Mouse (Mus musculus) right cerebral cortex, postnatal 36 days (tissue): ENCODE results near the gene Bmp2.
A peak's percentile ranks its signal among the peaks of the same experiment; 100 is the strongest.

Experiments used
- DNase-seq, 2 experiments: peaks; one replicate each; pipeline ENCODE4 v3.0.0; 2022; ENCODE audit warnings: low spot score in 2 of 2, mixed read lengths in 1 of 2

Bmp2 gene

GRCm38 (mm10) chr2:133552031-133552841, at the start of gene Bmp2:
Gene Bmp2 (plus strand): TSS chr2:133552159.
- DNase-seq, result peak; percentile 32 to 34

DNA sequence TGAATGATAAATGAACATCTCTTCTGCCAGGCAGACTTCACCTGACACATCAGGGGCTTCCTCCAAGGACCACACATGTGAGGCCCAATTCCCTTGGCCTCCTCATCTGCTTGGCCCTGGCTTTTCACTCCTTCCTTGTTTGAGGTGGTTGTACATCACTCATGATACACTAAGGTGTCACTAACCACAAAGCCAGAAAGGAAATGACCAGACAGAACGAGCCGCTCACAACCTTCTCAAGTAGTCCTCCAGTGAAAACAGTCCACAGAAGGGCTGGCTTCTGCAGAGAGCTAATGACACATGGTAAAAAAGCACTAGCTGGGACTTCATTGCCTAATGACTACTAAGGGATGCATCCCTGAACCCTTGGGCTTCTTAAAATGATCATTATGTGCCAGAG, 46.3 kb upstream of the Bmp2 start:
- no peak for DNase-seq

GRCm38 (mm10) chr2:133507045-133507444, 44.9 kb upstream of the Bmp2 start:
- DNase-seq, result no peak

DNA sequence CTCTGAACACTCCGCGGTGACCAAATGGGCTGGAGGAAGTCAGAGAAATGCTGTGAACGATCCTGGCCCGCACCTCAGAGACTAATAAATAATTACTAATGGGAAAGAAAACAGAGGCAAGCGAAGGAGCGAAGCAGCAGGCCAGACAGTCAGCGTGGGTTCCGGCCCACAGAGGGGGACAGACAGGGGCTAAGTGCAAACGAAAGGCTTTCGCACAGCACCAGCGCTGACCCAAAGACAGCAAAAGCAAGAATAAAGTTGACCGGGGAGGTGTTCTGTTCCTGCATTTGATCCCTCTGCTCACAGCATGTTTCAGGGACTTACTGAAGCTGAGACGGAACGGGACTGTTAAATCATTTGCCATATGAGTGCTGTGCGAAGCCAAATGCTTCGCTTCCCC, 42.8 kb upstream of the Bmp2 start:
- no peak for DNase-seq

DNA sequence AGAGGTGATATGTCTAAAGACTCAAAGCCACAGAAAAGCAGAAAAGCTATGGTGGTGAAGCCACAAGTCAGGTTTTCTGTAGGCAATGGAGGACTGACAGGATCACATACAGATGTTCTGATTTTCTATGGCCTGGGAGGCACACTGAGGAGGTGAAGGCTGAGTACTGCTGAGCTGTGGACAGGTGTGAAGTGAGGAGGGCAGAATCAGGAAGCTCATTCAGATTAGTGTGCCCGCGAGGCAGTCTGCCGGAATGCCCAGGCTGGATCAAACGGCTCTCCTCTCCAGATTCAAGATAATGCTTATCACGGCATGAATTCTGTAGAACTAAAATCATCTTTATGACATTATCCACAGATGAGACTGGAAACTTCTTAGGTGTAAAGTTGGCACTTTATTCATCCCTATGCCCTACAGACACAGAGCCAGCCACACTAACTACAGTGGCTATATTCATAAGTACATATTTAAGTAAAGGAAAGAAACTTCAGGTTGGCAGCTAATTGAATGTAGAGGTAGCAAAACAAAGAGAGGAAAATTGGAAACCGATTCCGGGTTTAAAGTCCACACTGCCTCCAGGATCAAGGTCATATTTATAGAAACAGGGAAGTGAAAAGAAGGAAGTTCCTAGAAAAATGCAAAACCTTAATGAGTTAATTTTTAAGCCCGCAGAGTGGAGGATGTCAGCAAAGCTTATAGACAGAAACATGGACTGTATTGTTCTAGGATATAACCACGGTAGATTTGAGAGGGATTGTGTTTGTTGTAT, 40.8 kb upstream of the Bmp2 start:
- no peak for DNase-seq

- DNase-seq, result no peak
Observed at GRCm38 (mm10) chr2:133516331-133517046, 35.5 kb upstream of the Bmp2 start.

DNA sequence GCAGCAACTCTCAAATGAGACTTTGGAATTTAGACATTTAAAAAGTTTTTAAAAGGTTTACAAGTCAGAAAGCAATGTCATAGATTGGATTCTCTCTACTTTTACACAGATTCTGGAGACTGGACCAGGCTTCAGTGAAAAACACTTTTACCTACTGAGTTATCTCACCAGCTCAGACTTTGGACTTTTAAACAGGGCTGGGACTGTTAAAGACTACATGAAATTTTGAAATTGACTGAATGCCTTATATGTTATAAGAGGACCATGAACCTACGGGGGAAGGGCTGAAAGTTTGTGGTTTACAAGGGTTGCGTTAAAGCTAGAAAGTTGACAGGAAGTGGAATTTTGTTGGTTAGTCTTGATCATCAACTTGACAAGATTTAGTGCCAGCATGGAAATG, 34.1 kb upstream of the Bmp2 start:
- no peak for DNase-seq

- no peak for DNase-seq
Observed at GRCm38 (mm10) chr2:133521193-133521592, 30.8 kb upstream of the Bmp2 start.

GRCm38 (mm10) chr2:133522121-133522520, 29.8 kb upstream of the Bmp2 start:
- no peak for DNase-seq

- no peak for DNase-seq
Observed at GRCm38 (mm10) chr2:133525621-133526181, 26.3 kb upstream of the Bmp2 start.

DNA sequence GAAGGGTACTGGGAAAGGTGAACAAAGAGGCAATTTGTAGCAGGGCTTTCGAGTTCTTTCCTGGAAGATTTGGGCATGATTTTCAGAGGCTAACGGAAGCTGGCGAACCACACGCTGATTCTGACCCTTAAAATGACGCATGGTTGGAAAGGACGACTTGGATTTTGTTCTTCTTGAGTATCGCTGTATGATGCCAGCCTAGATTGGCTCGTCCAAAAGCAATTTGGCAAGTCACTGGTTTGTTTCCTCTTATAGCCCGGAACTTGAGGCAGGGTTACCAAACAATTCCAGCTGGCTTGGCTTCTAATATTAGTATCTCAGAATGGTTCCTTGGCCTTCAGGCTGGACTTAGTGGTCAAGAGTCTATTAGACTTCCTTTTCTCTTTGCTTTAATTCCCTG, 22.6 kb upstream of the Bmp2 start:
- DNase-seq, result no peak

- DNase-seq, result no peak
Observed at GRCm38 (mm10) chr2:133533073-133533472, 18.9 kb upstream of the Bmp2 start.

DNA sequence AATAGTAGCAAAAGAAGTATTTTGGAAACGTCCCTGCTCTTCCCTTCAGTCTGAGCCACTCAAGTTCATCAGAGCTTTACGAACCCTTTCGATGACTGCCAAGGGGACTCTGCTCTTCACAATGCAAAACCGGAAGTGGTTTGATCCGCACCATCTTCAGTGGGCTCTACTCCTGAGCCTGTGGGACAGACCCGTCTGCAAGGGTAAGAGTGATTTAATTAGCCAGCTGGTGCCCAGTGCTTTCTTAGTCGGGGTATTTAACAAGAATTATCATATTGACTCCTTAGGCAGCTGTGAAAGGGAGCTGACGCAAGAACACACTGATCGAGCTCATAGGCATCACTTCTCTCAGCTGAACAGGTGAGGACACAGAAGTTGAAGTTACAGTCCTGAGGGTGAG, 16.5 kb upstream of the Bmp2 start:
- DNase-seq, result no peak

GRCm38 (mm10) chr2:133536812-133537211, 15.1 kb upstream of the Bmp2 start:
- no peak for DNase-seq

- no peak for DNase-seq
Observed at GRCm38 (mm10) chr2:133540702-133541101, 11.3 kb upstream of the Bmp2 start.

- peak; percentile 39 to 52 for DNase-seq
Observed at GRCm38 (mm10) chr2:133550238-133550682, 1.7 kb upstream of the Bmp2 start.

DNA sequence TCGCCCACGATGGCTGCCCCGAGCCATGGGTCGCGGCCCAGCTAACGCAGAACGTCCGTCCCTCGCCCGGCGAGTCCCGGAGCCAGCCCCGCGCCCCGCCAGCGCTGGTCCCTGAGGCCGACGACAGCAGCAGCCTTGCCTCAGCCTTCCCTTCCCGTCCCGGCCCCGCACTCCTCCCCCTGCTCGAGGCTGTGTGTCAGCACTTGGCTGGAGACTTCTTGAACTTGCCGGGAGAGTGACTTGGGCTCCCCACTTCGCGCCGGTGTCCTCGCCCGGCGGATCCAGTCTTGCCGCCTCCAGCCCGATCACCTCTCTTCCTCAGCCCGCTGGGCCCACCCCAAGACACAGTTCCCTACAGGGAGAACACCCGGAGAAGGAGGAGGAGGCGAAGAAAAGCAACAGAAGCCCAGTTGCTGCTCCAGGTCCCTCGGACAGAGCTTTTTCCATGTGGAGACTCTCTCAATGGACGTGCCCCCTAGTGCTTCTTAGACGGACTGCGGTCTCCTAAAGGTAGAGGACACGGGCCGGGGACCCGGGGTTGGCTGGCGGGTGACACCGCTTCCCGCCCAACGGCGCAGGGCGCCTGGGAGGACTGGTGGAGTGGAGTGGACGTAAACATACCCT, 995 bp downstream of the Bmp2 start:
- no peak for DNase-seq

DNA sequence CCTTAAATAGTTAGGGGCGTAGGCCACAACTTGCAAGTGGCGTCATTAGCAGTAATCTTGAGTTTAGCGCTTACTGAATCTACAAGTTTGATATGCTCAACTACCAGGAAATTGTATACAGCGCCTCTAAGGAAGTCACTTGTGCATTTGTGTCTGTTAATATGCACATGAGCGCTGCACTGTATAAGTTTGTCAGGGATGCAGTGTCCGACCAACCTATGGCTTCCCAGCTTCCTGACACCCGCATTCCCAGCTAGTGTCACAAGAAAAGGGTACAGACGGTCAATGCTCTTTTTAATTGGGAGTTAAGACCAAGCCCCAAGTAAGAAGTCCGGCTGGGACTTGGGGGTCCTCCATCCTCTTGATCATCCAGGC, 1.9 kb downstream of the Bmp2 start:
- DNase-seq, result no peak

- DNase-seq, result no peak
Observed at GRCm38 (mm10) chr2:133554286-133555021, 2.5 kb downstream of the Bmp2 start.

DNA sequence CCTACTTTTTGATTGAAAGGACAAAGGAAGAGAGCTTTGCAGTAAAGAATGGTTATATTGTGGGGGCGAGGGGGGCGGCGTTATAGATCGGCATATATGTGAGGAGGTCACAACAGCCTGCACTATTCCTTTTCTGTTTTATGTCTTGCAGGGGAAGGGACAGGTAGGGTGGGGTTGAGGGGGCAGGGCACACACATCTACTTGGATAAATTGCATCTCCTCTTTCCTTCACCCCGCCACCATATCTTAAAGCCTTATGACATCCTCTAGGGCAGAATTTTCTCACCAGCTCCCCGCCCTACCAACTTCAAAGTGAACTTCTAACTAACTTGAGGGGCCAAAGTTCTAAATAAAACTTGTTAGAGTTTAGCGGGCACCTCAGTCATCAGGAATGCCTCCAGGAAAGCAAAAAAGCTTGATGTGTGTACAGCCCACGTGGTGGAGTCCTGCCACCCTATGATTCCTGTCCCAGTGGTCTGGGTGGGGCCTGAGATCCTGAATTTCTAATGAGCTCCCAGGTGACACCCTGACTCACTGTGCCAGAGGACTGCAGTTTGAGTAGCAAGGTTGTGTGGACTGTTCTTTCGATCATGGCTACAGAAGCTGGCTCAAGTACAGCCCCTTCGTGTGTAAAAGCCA, 12.4 kb downstream of the Bmp2 start:
- no peak for DNase-seq
